Mouse (Mus musculus) embryonic facial prominence, embryonic 12.5 days (tissue): ENCODE results near the gene Mpzl3. TPM values are rescaled to one million over a fixed set of nuclear protein-coding genes. Genes with fewer than 3 reads are reported as not detected.

ENCODE experiments used
- ATAC-seq: fragments of 200-750 bp; cut with Nextera tagmentation; 2 replicates; pipeline ENCODE4 v1.8.0; 2017; ENCODE audit not compliant: insufficient number of reproducible peaks, insufficient read depth, low FRiP score, low TSS enrichment
- H3K27ac ChIP-seq: fragments of 300-500 bp; sonication (generic); 2 replicates; pipeline ENCODE4 v1.5.1; 2016; ENCODE audit warnings: mild to moderate bottlenecking
- H3K27me3 ChIP-seq: fragments of 300-500 bp; sonication (generic); 2 replicates; pipeline ENCODE4 v1.6.1; 2016; ENCODE audit warnings: mild to moderate bottlenecking, moderate library complexity
- H3K36me3 ChIP-seq: fragments of 300-500 bp; sonication (generic); 2 replicates; pipeline ENCODE4 v1.6.1; 2016; ENCODE audit warnings: mild to moderate bottlenecking
- H3K4me1 ChIP-seq: fragments of 300-500 bp; sonication (generic); 2 replicates; pipeline ENCODE4 v1.6.1; 2016
- H3K4me2 ChIP-seq: fragments of 300-500 bp; sonication (generic); replicated peaks from 2 replicates; pipeline ENCODE4 v1.6.1; 2016; ENCODE audit warnings: mild to moderate bottlenecking, moderate library complexity
- H3K4me3 ChIP-seq: fragments of 300-500 bp; sonication (generic); 2 replicates; pipeline ENCODE4 v1.5.1; 2016; ENCODE audit warnings: mild to moderate bottlenecking
- H3K9ac ChIP-seq: fragments of 300-500 bp; sonication (generic); 2 replicates; pipeline ENCODE4 v1.6.1; 2016; ENCODE audit warnings: mild to moderate bottlenecking, moderate library complexity
- H3K9me3 ChIP-seq: fragments of 300-500 bp; sonication (generic); 2 replicates; pipeline ENCODE4 v1.6.1; 2016; ENCODE audit warnings: mild to moderate bottlenecking, moderate library complexity
- WGBS: fragments of 180-500 bp; shearing (Covaris S2); methylation state at CpG from one replicate; pipeline ENCODE4 v1.1.7; 2016; 5-methylcytosine and 5-hydroxymethylcytosine counted together
- polyA plus RNA-seq: library from polyadenylated mRNA; unstranded; fragments of >200 nt; fragmentation: Nextera tagmentation; extraction: Ambion mirVana; gene quantifications from 2 replicates; pipeline ENCODE4 v1.2.1, GENCODE M21; 2016

The Mpzl3 gene
- 1.7 and 1.9 TPM in 2 replicates for polyA plus RNA-seq

DNA sequence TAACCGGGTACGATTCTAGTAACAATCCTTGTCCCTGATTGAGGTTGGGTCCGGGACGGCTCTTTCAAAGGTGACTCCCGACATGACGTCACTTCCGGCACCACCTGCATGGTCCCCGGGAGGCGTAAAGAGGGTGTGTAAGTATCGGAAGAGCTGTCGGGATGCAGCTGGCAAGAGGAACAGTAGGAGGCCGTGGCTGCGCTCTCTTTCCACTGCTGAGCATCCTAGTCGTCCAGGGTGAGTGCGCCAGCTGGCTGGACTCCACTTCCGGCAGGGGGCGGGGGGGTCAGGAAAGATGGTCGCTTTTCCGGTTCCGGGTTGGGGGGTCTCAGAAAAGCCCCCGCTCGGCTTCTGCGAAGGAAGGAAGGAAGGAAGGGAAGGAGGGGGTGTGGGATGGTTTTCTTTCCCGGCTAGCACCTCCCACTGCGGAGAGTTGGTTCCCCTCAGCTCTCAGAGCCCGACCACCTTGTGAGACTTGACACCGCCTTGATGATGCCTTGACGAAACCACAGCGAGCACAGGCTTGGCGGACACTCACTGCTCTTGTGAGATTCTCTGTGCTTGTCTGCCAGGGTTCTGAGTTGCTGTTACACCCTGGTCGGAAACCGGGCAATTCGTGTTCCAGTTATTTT is at the start of gene Mpzl3:
Mpzl3 (plus strand) TSS at position 105 of the 632 bp plus-strand sequence.
- Histone ChIP-seq H3K27me3 (peaks cover 13% of the 10 kb centered on the region; the same call in 1 of the 2 replicates), H3K4me2 (peak within 1 kb of the TSS; percentile 58), H3K4me1 (no peaks in the 10 kb centered on the region), H3K27ac (peak within 1 kb of the TSS; percentile 94), H3K9ac (peak within 1 kb of the TSS; percentile 44; the same call in 1 of the 2 replicates), H3K4me3 (peak within 1 kb of the TSS; percentile 64), H3K9me3 (no peaks in the 10 kb centered on the region), H3K36me3 (no peaks in the 10 kb centered on the region)
- WGBS: under 1% methylated on average over 33 of the region's 33 CpGs
- ATAC-seq: peak; percentile 88

DNA sequence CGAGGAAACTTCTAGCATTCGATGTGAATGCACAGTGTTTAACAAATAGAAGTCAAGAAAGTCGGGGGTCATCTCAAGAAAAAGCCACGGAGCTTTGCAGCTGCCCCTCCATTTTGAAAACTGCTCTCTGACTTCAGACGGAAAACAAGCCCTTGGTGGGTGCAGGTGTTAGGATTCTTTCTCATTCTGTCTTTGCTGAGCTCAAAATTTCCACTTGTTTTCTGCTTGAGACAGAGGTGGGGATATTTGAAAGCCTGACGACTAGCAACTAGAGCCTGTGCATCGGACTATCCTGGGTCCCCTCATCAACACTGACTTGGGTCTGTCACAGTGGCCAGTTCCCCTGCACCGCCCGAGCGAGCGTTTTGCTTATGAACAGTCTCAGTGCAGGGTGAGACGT is 47.6 kb upstream of the Mpzl3 start:
- Histone ChIP-seq H3K27ac (no peak overlapping the region), H3K36me3 (no peaks in the 10 kb centered on the region), H3K4me2 (no peak overlapping the region), H3K9me3 (no peaks in the 10 kb centered on the region), H3K27me3 (peaks cover 4% of the 10 kb centered on the region; the same call in 1 of the 2 replicates), H3K9ac (no peak overlapping the region), H3K4me3 (no peak overlapping the region), H3K4me1 (no peaks in the 10 kb centered on the region)
- WGBS: 74% methylated on average over 12 of the region's 12 CpGs
- ATAC-seq: no peak

DNA sequence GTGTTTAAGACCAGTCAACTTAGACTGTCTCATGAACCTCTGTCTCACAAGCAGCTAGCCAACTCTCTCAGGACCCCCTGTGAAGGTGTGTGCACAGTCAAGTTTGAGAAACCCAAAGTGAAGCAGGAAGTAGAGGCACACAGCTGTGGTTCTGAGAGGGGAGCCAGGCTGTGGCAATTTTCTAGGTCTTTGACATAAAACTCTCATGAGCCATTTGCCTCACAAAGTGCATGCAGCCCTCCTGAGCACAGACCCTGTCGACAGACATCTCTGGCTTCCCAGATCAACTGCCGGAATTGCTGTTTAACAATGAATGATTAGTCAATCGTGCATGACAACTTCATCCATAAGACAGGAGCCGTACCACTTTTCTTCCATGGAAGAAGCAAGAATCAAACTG is 46.6 kb upstream of the Mpzl3 start:
- no peak overlapping the region for H3K27ac ChIP-seq
- no peak for ATAC-seq
- peaks cover 4% of the 10 kb centered on the region; the same call in 1 of the 2 replicates for H3K27me3 ChIP-seq
- no peaks in the 10 kb centered on the region for H3K36me3 ChIP-seq
- no peaks in the 10 kb centered on the region for H3K4me1 ChIP-seq
- H3K4me3 ChIP-seq: no peak overlapping the region
- no peak overlapping the region for H3K4me2 ChIP-seq
- WGBS: 79% methylated on average over 4 of the region's 4 CpGs
- H3K9ac ChIP-seq: no peak overlapping the region
- no peaks in the 10 kb centered on the region for H3K9me3 ChIP-seq

DNA sequence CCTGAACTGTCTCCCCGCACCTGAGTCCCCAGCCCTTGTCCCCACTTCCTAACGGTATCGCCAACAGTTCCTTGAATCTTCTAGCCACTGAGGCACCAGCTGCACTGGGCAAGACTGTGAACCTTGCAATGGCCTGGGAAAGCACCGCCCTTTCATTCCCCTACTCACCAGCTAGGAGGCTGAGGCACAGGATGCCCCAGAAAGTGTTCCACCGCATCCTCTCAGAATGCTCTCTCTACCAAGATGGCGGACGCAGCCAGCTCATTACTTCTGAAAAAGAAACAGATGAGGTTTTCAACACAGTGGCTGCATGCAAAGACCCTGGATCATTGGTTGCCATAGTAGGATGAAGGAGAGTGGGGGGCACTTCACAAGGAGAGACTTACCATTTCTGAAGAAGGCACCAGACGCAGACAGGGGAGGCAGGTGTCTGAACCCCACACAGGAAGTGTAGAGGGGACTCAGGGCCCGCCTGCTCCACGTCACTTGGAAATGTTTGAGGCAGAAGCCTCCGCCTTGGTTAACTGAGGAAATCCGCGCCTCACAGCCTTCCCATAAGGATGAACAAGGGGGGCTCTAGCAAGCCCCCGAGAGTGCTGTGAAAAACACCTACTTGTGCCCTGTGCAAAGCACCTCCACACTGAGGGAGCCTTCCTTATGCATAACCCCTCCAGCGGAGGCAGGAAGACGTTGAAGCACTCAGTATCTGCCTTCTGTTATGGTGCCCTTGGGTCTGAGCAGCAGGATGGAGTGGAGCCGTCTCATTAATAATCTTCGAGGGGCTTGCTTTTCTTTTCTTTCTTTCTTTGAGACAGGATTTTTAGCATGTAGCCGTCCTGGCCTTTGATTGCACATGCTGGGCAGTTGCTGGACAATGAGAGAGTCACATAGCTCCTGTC is 45.6 kb upstream of the Mpzl3 start, which contains the start of gene Cd3e:
Cd3e (minus strand) TSS at position 448 of the 899 bp plus-strand sequence.
- Histone ChIP-seq H3K36me3 (no peaks in the 10 kb centered on the region), H3K9me3 (no peaks in the 10 kb centered on the region), H3K4me1 (no peaks in the 10 kb centered on the region), H3K4me3 (no peak within 1 kb of the TSS), H3K27me3 (peaks cover 4% of the 10 kb centered on the region; the same call in 1 of the 2 replicates), H3K9ac (no peak within 1 kb of the TSS), H3K27ac (no peak within 1 kb of the TSS), H3K4me2 (no peak within 1 kb of the TSS)
- no peak for ATAC-seq
- 86% methylated on average over 19 of the region's 19 CpGs for WGBS

DNA sequence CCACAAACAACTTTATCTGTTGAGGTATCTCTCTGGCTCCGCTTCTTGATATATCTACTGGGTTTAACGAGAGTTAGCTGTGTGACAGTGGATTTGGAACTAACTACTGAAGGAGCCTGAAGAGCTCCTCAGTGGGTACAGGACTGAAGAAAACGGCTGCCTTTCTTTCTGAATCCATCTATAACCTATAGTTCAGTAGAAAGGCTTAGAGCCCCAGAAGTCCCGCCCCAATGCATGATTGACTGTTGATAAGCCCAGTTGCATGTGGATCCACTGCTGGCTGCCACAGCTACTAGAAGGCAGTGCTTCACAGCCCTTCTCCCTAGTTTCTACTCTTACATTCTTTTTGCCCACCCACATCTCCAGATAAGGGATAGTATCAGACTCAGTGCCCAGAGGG is 44.5 kb upstream of the Mpzl3 start:
- Histone ChIP-seq H3K9me3 (no peaks in the 10 kb centered on the region), H3K36me3 (no peaks in the 10 kb centered on the region), H3K4me1 (no peaks in the 10 kb centered on the region), H3K4me3 (no peak overlapping the region), H3K27ac (no peak overlapping the region), H3K4me2 (no peak overlapping the region), H3K27me3 (peaks cover 4% of the 10 kb centered on the region; the same call in 1 of the 2 replicates), H3K9ac (no peak overlapping the region)
- 70% methylated on average over 4 of the region's 4 CpGs for WGBS
- no peak for ATAC-seq

DNA sequence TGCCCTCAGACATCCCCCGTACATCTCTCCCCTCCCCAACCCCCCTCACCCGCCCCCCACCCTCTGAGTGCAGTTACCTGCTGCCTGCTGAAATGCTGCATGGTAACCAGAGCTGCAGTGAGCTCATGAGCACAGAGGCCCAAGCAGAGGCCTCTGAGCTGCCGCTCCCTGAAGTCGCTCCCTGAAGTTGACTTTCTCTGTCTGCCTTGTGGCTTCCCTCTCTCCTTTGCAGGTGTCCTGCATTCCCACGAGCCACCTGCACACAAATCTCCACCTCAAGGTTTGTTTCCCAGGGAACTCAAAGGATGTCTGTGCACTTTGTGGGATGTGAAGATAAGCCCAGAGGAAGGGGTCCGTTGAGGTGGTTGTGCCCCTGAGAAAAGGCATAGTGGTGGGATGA is 43.7 kb upstream of the Mpzl3 start:
- ATAC-seq: no peak
- Histone ChIP-seq H3K9ac (no peak overlapping the region), H3K4me1 (no peaks in the 10 kb centered on the region), H3K27me3 (peaks cover 4% of the 10 kb centered on the region; the same call in 1 of the 2 replicates), H3K36me3 (no peaks in the 10 kb centered on the region), H3K4me3 (no peak overlapping the region), H3K27ac (no peak overlapping the region), H3K9me3 (no peaks in the 10 kb centered on the region), H3K4me2 (no peak overlapping the region)
- WGBS: 39% methylated on average over 6 of the region's 6 CpGs

DNA sequence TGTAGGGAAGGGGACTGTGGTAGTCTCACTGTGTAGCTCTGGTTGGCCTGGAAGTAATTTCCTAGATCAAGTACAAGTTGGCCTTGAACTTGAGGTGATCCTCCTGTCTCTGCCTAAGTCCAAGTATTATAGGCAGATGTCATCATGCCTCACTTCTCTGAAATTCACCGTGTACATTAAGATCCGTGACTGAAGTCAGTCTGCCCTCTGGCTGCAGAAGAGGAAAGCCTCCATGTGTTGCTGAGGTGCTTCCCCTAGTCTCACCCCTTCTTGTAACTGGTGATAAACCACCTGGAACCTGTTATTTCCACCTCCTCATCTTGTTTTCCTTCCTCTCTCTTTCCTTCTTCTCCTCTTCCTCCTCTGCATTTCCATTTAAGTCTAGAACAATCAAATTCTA is 40.1 kb upstream of the Mpzl3 start:
- no peak overlapping the region for H3K4me3 ChIP-seq
- H3K9ac ChIP-seq: no peak overlapping the region
- H3K27ac ChIP-seq: no peak overlapping the region
- 46% methylated on average over 2 of the region's 2 CpGs for WGBS
- no peak for ATAC-seq
- no peaks in the 10 kb centered on the region; the same call in 1 of the 2 replicates for H3K27me3 ChIP-seq
- no peaks in the 10 kb centered on the region for H3K9me3 ChIP-seq
- no peak overlapping the region for H3K4me2 ChIP-seq
- no peaks in the 10 kb centered on the region for H3K36me3 ChIP-seq
- no peaks in the 10 kb centered on the region for H3K4me1 ChIP-seq

DNA sequence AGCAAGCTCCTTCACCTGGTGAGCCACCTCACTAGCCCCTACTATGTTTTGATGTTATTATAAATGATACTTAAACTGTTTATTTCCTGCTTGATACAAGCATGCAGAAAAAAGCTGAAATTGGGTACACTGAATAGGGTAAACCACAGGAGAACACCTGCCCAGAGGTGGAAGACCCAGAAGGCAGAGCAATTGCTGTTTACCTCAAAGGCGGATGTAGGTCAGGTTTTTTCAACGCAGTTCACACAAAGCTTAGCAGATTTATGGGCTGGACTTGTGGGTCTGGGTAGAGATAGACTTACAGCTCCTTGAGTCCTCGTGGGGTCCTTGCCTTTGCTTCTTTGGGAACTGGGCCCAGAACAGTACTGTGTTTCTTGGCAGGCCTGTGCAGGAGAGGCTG is 39.1 kb upstream of the Mpzl3 start:
- no peak overlapping the region for H3K4me3 ChIP-seq
- no peaks in the 10 kb centered on the region for H3K9me3 ChIP-seq
- H3K4me1 ChIP-seq: no peaks in the 10 kb centered on the region
- WGBS: 83% methylated on average over 3 of the region's 3 CpGs
- no peak overlapping the region for H3K4me2 ChIP-seq
- no peaks in the 10 kb centered on the region; the same call in 1 of the 2 replicates for H3K27me3 ChIP-seq
- H3K36me3 ChIP-seq: no peaks in the 10 kb centered on the region
- no peak overlapping the region for H3K9ac ChIP-seq
- ATAC-seq: no peak
- H3K27ac ChIP-seq: no peak overlapping the region

DNA sequence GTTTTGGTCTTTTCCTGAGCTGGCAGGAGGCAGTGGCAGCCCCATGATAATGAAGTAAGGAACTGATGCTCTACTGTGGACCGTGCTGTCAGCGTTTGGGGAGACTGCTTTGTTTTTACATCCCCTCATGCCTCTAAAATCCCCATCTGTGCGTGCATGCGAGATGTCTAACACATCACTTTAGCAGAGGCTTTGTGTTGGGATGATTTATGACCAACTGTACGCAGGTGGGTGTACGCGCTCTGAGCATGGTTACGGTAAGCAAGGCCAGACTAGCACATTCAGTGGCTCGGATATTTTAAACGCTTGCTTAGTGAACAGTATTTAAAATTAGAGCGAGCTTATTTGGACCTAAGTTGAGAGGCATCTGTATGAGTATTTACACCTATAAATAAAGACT is 37.0 kb upstream of the Mpzl3 start:
- no peaks in the 10 kb centered on the region for H3K27me3 ChIP-seq
- no peak overlapping the region for H3K4me3 ChIP-seq
- H3K4me2 ChIP-seq: no peak overlapping the region
- H3K27ac ChIP-seq: no peak overlapping the region
- no peak for ATAC-seq
- H3K9me3 ChIP-seq: no peaks in the 10 kb centered on the region
- WGBS: 86% methylated on average over 11 of the region's 11 CpGs
- no peak overlapping the region for H3K9ac ChIP-seq
- no peaks in the 10 kb centered on the region for H3K4me1 ChIP-seq
- no peaks in the 10 kb centered on the region for H3K36me3 ChIP-seq

DNA sequence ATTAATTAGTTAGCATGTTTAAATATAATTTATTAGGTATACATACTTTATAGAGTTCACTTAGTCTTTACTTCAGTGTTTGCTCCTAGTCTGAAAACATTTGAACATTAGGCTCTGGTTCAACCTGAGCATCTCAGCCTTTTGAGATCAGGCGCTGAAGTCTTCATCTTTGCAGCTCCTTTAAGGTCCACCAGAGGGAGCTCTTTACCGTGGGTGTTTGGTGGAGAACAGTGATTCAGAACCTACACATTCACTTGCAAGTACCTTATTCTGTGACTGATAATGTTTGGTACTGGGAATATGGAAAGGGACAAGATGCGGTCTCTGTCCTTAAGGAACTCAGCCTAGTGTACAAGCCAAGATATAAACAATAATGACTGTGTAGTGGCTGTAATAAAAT is 32.2 kb upstream of the Mpzl3 start:
- H3K9me3 ChIP-seq: no peaks in the 10 kb centered on the region
- 11% methylated on average over 3 of the region's 3 CpGs for WGBS
- H3K4me1 ChIP-seq: no peaks in the 10 kb centered on the region
- 0 out of 2 replicates have a peak, but pooled peaks cover under 1% of the 10 kb centered on the region for H3K27me3 ChIP-seq
- H3K4me2 ChIP-seq: no peak overlapping the region
- no peak overlapping the region for H3K27ac ChIP-seq
- no peak for ATAC-seq
- H3K4me3 ChIP-seq: no peak overlapping the region
- H3K36me3 ChIP-seq: no peaks in the 10 kb centered on the region
- H3K9ac ChIP-seq: no peak overlapping the region

DNA sequence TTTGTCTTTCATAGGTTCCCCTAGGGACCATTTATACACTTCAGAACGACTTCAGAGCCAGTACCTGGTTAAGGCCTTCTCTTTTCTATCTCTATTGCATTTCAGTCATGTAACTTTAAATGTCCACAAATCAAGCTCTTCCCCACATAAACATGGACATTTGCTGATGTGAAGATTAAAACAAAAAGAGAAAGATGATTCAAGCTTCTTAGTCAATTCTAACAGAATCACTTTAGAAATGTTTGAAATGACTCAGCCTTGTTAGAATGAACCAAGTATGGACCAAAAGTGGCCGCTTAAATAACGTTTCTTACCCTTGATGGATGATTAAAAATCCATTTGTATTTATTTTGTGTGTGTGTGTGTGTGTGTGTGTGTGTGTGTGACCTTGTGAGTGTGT is 31.3 kb upstream of the Mpzl3 start:
- no peak overlapping the region for H3K4me3 ChIP-seq
- H3K4me1 ChIP-seq: no peaks in the 10 kb centered on the region
- no peak overlapping the region for H3K4me2 ChIP-seq
- H3K36me3 ChIP-seq: no peaks in the 10 kb centered on the region
- no peaks in the 10 kb centered on the region for H3K9me3 ChIP-seq
- H3K9ac ChIP-seq: no peak overlapping the region
- peaks cover 7% of the 10 kb centered on the region; the same call in 1 of the 2 replicates for H3K27me3 ChIP-seq
- WGBS: 49% methylated on average over 3 of the region's 3 CpGs
- no peak for ATAC-seq
- H3K27ac ChIP-seq: no peak overlapping the region

DNA sequence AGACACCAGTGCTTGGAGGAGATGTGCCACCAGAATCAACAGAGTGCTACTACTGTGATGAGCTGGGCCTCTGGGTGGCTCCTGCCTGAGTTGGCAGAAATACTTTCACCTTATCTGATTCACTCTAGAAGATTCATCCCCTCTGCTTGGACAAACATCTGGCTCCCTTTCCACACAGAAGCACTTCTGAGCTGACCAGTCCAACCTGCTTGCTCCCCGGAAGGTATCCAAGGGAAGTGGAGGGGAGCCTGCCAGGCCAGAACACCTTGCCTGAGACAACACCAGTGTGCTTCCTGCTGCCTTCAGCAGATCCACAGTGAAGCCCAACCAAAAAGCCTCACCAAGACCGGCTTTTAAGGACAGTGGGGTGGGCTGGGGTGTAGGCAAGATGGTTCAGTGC is 30.8 kb upstream of the Mpzl3 start:
- Histone ChIP-seq H3K4me1 (no peaks in the 10 kb centered on the region), H3K4me3 (no peak overlapping the region), H3K4me2 (no peak overlapping the region), H3K9me3 (no peaks in the 10 kb centered on the region), H3K36me3 (no peaks in the 10 kb centered on the region), H3K27ac (no peak overlapping the region), H3K27me3 (peaks cover 9% of the 10 kb centered on the region; the same call in 1 of the 2 replicates), H3K9ac (no peak overlapping the region)
- ATAC-seq: no peak
- 71% methylated on average over 2 of the region's 2 CpGs for WGBS
